Mouse (Mus musculus) left cerebral cortex, adult 18-20 months (tissue): ENCODE data around the gene Calhm3. TPM values are rescaled to one million over a fixed set of nuclear protein-coding genes. Genes with fewer than 3 reads are reported as not detected.
"Not testable (repeated sequence)": the region's sequence is repeated elsewhere in the genome, so short reads cannot be mapped to it uniquely, and the experiment has no call there.

Experiments used
- DNase-seq, 2 experiments: peaks; one replicate each; pipeline ENCODE4 v3.0.0; 2021 to 2022; ENCODE audit warnings: low spot score in 2 of 2, mixed read lengths in 1 of 2
- total RNA-seq, 2 experiments: library from RNA; stranded (reverse); gene quantifications; 2 replicates each; pipeline ENCODE4 v1.2.3; 2021

Calhm3 gene
- total RNA-seq, 2 experiments from 2014 or later = not detected

DNA sequence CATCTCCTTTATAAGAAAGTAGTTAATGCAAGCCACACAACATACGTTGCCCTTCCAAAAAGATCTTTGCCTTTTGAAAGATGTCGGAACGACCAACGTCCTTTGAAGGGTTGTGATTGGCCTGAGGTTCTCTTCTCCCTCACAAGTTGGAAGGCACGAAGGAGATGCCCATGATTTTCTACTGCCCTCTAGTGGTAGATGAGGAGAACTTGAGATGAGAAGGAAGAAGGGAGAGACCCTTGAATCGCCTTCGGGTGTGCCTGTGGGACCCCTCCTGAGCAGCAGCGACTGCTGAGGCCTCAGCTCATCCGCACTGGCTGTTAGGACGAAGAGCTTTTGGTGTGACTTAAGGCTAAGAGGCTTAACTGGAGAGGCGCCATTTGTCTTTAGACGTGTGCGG lies 10.7 kb upstream of the Calhm3 start:
- DNase-seq = no peak

DNA sequence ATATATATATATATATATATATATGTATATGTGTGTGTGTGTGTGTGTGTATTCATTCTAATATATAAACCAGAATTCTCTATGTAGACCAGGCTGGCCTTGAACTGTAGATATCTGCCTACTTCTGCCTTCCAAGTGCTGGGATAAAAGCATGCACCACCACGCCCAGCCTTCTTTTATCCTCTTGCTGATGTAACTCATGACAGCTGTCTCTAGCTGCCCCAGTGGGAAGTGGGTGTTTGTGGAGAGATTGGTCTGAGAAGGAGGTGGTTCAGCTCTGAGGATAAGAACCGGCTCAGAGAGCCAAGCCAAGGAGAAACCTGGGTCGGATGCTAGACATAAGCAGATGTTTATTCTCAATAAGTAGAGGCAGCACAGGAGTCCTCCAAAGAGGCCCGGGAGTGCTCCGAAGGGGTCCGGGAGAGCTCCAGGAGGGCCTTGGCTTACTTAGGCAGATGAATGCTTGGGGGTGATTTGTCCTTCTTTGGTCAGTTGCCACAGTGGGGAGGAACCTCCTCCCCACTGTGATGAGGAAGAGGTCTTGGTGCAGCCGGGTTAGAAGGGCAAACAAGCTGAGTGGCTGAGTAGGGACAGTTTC lies 10.2 kb upstream of the Calhm3 start:
- DNase-seq = no peak

DNA sequence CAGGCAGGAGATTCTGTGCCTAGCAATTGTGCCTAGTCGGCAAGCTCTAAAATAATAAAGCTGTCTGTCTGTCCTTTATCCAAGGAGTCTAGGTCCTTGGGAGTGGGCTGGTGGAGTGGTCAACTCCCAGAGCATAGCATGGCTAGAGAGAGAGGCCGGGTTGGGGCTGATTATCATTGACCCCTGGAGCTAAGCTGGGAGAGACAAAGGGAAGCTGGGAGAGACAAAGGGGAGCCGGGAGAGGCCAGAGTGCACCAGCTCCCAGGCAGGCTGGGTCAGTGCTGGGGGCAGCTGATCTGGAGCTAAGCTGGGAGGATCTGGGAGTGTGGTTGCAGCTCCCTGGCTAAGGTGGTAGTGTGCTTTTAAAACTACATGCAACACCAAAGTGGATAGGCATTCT lies 9.2 kb upstream of the Calhm3 start:
- DNase-seq = no peak

DNA sequence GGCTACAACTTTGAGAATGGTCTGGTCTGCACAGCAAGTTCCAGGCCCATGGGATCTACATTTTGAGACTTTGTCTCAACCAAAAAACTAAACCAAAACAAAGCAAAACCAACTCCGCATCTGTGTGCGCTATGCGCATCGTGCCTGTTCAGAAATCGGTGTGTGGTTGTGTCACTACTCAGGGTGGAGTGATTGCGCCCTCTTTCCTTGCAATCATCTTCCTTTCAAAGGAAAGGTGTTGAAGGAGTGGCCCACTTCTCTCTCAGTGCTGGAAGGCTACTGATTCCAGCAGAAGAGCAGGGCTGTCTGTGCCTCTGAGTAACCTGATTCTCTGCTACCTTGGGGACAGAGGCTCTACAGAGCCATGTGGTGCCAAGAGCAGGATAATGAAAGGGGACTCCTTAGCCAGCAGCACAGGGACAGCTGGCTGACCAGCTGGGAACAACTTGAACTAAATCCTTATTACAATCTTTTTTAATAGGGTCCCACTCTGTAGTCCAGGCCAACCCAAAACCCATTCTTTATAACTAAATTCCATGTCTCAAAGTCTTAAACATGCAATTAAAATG lies 5.7 kb upstream of the Calhm3 start:
- DNase-seq = no peak

DNA sequence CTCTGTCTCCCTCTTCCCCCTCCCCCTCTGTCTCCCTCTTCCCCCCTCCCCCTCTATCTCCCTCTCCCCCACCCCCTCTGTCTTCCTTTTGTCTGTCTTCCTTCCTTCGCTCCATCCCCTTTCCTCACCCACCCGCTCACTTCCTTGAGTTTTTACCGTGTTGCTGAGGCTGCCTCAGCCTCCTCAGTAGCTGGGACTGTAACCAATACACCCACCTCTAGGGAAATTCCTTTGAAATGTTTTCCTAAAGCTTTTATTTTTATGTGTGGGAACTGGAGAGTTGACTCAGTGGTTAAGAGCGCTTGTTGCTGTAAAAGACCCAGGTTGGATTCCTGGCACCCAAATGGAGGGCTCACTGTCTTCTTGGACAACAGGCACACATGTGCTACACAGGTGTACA lies 4.1 kb upstream of the Calhm3 start:
- no peak for DNase-seq

DNA sequence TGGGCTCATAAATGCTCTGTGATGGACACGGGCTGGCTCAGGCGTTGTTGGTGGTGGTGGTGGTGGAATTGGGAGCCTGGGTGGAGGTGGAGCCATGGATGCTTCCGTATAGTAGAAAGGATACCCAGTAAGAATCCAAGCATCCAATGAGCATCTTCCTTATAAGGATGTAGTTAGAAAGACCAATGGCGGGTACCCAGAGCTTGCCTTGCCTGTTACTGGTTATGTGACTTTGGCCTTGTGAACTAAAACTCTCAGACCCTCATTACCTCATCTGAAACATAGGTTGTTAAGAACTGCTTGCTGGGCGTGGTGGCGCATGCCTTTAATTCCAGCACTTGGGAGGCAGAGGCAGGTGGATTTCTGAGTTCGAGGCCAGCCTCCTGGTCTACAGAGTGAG lies 3.8 kb downstream of the Calhm3 start:
- no peak for DNase-seq

DNA sequence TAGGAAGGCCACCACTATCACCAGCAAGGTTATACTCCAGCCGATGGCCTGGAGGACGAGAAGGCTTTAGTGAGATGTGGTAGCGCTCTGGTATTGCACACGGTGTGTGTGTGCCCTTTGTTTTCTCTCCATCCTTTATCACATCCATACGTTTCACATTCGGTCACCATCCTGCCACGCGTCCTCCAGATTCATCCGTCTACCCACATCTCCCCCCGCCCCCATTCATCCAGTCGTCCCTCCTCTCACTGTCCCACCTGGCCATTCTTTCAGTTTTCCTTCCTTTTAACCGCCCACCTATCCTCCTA lies 5.5 kb downstream of the Calhm3 start:
- DNase-seq = no peak

DNA sequence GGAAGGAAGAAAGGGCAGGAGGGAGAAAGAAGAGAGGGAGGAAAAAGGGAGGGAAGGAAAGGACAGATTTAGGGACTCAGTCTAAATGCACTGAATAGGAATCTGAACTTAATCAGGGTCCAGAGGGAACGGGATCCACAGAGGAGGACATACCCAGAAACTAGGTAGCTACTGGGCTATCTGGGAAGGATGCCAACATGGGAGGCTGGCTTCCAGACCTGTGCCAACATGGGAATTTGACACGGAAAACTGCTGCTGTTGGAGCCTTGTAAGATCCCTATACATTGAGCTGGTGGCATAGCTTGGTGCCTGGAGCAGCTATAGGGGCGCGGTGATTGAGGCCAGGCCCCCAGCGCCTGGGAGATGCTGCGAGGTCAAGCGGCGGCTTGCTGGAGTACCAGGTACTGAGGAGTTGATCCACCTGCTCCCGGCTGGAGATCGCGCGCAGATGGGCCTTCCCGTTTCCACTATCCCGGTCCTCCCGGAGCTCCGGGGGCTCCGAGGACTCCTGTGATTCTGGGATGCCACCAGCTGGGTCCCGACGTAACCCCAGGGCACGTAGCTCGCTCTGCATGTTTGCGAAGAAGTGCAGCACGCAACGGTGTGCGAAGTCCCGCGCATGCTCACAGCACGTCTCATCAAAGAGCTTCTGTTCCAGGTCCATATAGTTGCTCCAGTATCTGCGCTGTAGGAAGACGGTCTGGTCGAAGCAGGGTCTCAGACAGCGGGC lies 6.1 kb downstream of the Calhm3 start:
- DNase-seq = no peak

DNA sequence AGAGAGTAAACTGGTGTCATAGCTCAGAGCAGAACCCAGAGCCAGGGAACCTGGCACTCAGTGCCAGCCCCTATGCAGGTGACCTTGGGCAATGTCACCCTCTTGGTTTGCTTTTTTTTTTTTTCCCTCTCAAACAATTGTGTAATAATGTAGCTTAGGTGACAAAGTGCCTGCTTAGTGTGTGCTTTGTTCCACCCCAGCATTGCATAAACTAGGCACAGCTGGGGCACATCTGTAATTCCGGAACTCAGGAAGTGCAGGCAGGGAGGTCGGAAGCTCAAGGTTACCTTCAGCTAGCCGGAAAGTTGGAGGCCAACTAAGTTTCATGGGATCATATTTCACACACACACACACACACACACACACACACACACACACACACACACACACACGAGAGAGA lies 7.7 kb downstream of the Calhm3 start:
- DNase-seq = no peak

DNA sequence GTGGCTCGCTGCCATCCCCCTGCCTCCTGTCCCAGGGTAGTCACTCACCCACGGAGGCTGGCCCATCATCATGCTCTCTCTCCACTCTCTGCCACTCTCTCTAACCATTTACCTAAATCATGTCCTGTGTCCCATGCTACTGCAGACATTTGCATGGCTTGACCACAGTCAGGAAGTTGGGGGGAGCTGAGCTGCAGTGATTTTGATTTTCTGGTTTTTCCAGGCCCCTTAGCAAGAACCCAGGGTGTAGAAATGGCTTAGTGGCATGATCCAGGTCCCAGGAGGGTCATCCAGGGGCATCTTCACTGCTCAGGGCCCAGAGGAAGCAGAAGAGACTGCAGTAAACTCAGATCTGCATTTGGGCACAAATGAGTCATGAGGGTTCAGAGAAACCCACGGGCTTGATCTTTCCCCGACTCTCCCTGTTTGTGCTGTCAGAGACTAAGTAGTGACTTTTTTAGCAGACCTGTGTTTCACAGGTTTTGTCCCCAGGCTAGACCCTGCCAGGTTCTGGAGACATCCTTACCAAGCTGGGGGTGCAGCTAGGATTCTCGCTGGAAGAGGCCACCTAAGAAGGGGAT lies 9.2 kb downstream of the Calhm3 start:
- no peak for DNase-seq

DNA sequence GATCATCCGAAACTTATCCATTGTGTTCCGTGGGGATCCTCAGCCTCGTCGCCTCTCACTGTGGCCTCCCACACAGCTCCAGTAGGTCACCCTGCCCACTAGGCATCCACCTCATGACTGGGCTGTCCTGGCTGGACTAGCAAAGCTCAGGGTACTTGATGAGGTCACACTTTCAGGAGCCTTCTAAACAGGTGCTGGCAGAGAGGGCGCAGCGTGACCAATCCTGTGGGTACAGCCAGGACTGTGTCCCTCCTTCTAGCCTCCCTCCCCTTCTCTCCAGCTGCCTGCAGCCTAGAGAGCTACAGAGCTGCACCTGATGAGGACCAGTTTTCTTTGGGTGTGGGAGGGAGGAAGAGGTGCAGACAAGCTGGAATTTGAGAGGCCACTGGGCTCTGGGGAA lies 13.4 kb downstream of the Calhm3 start, which contains the start of gene Calhm1:
Gene Calhm1, minus strand, starts transcription at position 101 of the 400 bp plus-strand sequence.
- no peak for DNase-seq

DNA sequence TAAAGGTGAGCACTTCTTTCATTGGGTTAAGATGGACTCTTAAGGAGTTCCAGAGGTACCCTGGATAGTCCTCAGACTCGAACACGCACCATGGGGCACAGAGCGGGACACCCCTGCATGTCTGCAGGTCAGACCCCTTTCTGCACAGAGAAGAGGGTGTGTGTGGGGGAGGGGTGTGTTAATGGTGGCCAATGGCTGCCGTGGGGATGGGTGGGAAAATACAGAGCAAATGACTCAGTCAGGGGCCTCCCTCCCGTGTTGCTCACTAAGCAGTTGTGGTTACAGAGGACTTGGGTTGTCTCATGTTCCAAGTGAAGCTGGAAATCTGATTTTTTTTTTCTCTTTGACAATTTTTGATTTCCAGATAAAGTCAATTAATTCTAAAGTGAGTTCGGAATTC lies 15.1 kb downstream of the Calhm3 start:
- no peak for DNase-seq

DNA sequence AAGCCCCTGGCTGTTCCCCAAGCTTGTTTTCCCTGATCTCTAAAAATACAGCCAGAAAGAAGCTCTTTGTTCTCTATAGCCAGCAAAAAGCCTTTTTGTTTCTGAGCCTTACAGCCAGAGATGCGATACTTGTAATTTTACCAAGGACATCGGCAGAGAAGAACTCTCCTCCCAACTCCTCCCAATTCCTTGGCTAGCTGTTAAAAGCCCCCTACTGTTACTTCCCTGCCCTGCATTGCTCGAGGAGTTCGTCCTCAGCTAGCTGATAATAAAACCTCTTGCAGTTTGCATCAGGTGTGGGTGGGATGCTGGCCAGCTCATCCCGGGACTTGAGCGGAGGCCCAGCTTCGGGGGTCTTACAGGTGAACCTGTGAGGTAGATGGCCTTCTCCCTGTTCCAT lies 18.0 kb downstream of the Calhm3 start:
- not testable (repeated sequence) for DNase-seq

DNA sequence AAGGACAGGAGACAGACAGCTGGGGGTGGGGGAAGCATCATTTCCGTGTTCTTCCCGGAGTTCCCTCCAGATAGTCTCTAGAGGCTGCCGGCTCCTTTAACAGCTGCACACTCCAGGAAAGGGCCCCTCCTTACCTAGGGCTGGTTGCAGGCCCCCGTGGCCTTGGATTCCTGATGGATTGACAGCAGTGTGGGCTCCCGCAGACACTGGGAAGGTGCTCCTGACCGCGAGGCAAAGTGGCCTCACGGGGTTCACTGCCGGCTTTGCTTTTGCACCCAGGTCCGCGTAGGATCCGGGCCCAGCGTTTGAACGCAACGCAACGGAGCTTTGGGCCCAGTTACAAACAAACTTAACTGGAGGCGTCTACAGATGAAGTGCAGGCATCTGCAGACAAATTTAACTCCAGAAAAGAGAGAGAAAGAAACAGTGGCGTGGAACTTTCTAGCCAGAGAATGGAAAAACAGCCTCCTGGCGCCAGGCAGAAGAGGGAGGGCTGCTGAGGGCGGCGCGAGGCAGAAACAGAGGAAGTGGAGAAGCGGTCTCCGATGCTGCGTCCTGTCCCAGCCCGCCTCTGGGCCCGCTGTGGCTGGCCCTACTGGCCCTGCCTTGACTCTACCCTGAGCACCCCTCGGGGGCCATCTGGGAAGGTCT lies 19.7 kb downstream of the Calhm3 start, which contains the start of gene Calhm2:
Gene Calhm2, minus strand, starts transcription at position 524 of the 651 bp plus-strand sequence.
- peak; percentile 57 to 66 for DNase-seq

DNA sequence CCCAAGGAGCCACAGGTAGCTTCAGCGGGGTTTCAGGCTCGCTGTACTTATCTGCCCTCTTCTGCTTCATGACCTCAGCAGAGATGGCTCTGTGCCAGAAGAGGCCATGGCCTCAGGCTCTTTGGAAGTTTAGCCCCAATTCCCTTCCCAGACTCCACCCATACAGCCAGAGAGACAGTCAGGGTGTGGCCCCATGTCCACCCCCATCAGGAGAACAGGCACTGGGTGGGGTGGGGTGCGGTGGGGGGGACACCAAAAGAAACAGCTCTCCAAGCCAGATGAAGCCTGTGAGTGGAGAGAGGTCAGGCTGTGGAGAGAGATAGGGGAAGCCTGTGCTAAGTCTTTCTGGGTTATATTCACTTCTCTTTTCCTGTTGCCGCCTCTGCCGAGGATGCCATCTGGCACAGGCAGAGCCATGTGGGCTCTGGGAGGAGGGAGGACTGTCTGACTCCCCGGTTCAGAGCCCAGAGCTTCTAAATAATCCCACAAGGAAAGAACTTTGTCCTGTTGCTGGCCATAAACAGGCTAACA lies 20.4 kb downstream of the Calhm3 start:
- peak; percentile 47 to 69 for DNase-seq

DNA sequence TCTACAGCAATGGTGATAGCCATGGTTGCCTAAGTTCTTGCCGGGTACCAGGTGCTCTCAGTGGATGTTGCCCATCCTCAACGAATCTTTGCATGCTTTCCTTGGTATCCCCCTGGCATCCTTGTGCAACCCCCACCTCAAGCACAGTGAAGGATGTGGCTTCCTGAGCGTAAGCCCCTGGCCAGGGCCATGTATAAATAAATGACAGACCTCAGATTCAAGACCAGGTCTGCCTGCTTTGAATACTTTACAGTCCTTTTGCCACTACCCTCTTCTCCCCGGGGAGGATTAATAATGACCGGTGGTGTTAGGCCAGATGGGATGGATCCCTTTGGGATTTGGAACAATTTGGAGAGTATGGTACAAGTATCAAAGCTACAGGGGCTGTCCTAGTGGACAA lies 21.4 kb downstream of the Calhm3 start:
- no peak for DNase-seq

DNA sequence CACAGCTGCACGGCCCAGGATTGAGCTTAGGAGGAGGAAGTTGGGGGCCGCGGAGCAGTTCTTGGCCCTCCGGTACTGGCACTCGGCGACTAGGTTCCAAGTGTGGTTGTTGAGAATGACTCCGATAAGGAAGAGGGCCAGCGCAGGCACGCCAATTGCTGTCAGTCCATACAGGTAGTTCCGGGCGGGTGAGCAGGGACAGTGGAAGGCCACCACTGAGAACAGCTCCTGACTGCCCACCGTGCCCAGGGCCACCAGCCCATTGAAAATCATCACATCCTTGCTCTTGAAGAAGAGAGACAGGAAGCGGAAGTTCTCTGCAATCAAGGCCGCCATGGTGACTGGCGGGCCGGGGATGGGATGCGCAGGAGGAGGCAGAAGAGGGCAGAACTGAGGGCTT lies 22.0 kb downstream of the Calhm3 start:
- DNase-seq = no peak

DNA sequence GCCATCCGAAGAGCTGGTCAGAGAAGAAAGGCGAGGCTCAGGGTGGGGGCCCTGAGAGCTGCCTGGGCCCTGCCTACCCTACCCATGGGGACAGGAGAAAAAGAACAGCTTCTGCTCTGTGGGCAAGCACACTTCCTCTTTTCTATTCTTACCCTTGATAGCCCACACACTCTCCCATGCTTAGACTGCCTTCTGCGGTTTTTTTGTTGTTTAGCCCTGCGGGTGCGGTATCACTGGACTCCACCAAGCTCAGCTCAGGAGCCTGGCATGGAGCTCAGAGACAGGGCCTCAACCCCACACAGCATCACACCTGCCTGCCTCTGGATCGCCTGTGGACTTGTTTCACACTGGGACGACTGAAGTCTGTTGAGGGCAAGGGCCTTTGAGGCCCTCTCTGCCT lies 24.4 kb downstream of the Calhm3 start:
- peak in 1 of 2 experiments; percentile 39 for DNase-seq

DNA sequence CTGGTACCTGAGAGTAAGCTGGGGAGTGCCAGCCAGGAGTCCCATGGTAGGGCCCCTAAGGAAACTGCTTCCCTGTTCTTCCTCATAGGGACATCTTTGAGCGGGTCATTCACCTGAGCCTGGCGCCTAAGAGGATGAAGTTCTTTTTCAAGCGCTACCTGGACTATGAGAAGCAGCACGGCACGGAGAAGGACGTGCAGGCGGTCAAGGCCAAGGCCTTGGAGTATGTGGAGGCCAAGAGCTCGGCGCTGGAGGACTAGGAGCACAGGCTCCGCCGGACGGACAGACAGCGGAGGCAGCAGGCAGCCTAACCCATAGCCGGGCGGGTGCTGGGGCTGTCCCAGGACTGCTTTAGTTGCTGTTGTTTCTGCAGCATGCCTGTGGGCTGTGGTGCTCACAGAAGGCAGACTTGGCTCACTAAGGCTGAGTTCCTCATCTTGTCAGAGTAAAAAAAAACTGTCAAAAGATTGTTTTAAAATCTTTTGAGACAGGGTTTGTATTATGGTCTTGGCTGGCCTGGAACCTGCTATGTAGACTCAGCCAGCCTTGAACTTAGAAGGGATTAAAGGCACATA lies 26.9 kb downstream of the Calhm3 start:
- DNase-seq = no peak

DNA sequence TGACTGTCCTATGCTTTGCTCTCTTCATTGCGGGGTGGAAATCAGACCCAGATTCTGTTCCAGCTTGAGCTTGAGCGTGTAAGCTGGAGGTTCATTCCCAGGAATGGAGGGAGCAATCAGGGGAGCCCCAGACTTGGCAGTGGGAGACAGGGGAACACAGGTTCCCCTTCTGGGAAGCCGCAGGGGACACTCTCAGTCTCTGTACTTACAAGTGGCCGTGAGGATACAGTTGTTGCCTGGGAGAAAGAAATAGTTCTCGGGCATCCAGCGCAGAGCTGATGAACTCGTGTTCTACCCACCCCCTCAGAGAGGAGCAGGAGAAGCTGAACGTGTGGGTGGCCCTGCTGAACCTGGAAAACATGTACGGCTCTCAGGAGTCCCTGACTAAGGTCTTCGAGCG lies 28.7 kb downstream of the Calhm3 start:
- no peak for DNase-seq

DNA sequence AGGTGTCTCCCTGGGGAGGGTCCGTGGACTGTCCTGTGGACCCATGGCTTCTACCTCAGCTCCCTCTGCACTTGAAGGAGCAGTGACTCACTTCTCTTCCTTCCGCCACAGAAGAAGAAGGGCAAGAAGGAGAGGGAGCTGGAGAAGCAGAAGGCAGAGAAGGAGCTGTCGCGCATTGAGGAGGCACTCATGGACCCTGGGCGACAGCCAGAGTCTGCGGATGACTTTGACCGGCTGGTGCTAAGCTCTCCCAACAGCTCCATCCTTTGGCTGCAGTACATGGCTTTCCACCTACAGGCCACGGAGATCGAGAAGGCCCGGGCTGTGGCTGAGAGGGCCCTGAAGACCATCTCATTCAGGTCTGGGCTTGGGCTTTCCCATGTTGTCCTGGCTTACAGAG lies 29.4 kb downstream of the Calhm3 start:
- DNase-seq = peak; percentile 42 to 60
